Mouse (Mus musculus) mouse trophoblast stem cell (cell line): ENCODE measurements around the gene Slc4a3.

Source experiments
- in situ Hi-C, 2 experiments: fragments of 300-500 bp; cut with MseI, MboI; formaldehyde crosslinking; loops; 2 replicates in 1 of 2; 3 replicates in 1 of 2; pipeline ENCODE4 v1.15.1; 2025

Slc4a3 gene

GRCm38 (mm10) chr1:75559212-75559925, 13.3 kb downstream of the Slc4a3 start:
- in situ Hi-C loops, result loop anchor here in 1 of 2 experiments (10.0 kb wide), 1 partner anchor 65 kb away; no protein-coding TSS in a partner anchor

DNA sequence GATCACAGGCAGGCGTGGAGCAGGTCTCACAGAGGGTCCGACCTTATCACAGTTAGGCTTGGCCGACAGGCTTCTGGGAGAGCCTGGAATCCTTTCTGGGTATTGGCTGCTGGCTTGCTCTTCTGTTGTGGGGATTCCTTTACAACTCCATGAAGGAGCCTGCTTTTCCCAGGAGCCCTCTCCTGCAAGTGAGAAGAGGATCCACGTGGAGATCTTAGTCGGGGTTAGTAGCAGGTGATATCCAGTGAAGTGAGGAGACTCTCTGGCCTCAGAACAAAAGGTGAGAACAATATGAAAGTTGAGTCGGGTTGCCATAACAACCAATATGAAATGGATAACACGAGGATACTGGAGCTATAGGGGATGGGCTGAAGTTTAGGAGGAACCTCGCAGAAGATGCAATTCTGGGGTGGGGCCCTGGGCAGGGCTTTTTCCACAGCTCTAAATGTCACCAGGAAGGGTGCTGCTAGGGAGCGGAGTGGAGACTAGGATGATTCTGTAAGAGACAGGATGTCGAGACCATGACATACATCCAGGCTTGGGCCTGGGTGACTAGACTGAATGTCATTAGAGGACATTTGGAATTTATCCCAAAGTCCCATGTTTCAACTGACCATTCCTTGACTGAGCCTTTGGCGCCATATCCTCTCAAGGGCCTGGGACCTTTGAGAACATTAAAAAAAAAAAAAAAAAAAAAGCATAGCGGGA, 14.3 kb downstream of the Slc4a3 start:
- in situ Hi-C loops, result loop anchor here in 1 of 2 experiments (5.0 kb wide), 1 partner anchor 37 kb away; no protein-coding TSS in a partner anchor

GRCm38 (mm10) chr1:75561221-75561897, 15.3 kb downstream of the Slc4a3 start:
- in situ Hi-C loops, result loop anchor here in 1 of 2 experiments (5.0 kb wide), 1 partner anchor 36 kb away; no protein-coding TSS in a partner anchor

GRCm38 (mm10) chr1:75561898-75562238, 15.8 kb downstream of the Slc4a3 start:
- in situ Hi-C loops, result loop anchor here in 1 of 2 experiments (5.0 kb wide), 1 partner anchor 35 kb away; no protein-coding TSS in a partner anchor

DNA sequence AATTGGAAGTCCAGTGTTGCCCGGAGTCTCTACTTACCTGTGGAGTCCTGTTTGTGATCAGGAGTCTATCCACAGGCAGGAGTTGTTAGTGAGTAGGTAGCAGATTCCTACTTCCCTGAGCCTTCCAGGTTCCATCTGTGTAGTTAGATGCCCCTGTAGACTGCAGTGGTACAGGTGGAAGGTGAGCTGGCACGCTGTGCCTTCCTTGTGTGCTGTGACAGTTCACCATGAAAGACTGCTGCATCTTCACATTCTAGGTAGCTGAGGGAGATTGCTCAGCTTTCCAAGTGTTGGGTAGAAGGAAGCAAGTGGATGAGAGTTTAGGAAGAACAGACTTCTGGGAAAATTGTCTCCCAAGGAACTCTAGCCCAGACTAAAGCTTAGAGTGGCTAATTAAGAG, 18.0 kb downstream of the Slc4a3 start:
- in situ Hi-C loops, result loop anchor here in 1 of 2 experiments (5.0 kb wide), 1 partner anchor 33 kb away; no protein-coding TSS in a partner anchor

DNA sequence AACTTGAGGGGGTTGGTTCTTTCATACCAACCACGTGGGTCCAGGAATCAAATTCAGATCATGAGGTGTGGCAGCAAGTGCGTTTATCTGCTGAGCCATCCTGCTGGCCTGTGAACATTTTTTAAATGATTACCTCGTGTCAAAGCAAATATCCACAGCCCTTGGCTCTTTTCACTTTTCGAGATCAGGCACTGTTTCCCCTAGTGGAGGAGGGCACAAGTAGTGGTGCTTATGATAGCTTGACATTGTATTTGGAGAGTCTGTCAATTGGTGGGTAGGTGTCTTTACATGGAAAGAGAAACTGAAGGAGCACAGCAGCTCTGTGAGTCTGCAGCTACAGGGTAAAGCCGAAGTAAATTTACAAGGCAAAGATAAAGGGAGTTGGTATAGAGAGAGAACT, 18.9 kb downstream of the Slc4a3 start:
- in situ Hi-C loops, result loop anchor here in 1 of 2 experiments (5.0 kb wide), 1 partner anchor 32 kb away; no protein-coding TSS in a partner anchor

DNA sequence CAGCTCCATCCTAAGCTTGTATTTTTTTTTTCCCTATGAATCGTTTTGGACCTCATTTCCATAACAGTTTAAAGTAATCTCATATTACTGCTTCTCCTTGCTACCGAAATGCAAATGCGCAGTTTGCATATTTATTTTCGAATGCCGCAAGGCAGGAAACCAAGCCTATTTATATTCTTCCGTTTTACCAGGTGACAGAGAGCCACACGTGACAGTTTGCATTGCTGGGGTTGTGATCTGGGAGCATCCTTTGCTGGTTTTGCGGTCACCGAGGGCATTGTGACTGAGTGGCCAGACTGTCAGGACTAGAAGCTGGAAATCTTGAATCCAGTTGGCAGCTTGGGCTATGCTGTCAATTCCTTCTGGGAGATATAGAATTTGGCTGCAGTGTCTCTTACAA, 19.6 kb downstream of the Slc4a3 start:
- in situ Hi-C loops, result no loop called here

- in situ Hi-C loops, result no loop called here
These were observed 24.3 kb downstream of the Slc4a3 start for GRCm38 (mm10) chr1:75570403-75570802.

DNA sequence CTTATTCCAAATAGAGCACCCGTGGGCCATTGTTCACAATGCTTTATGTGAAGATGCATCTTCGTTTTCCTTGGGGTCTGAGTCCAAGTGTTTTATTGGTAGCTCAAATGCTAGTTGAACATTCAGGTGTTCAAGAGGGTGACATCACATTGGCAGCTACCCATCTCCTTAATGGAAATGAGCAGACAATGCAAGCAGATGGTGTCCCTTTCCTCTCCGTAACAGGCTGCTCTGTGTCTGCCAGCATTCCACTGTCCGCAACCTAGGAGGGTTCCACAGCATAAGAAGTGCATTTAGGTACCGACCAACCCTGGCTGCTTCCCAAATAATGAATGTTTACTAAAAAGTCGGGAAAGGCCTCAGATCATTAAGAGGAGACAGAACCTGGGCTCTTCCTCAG, 26.7 kb downstream of the Slc4a3 start:
- in situ Hi-C loops, result no loop called here

GRCm38 (mm10) chr1:75573715-75574114, 27.6 kb downstream of the Slc4a3 start:
- in situ Hi-C loops, result no loop called here

- in situ Hi-C loops, result no loop called here
These were observed 28.6 kb downstream of the Slc4a3 start for GRCm38 (mm10) chr1:75574476-75575310.

DNA sequence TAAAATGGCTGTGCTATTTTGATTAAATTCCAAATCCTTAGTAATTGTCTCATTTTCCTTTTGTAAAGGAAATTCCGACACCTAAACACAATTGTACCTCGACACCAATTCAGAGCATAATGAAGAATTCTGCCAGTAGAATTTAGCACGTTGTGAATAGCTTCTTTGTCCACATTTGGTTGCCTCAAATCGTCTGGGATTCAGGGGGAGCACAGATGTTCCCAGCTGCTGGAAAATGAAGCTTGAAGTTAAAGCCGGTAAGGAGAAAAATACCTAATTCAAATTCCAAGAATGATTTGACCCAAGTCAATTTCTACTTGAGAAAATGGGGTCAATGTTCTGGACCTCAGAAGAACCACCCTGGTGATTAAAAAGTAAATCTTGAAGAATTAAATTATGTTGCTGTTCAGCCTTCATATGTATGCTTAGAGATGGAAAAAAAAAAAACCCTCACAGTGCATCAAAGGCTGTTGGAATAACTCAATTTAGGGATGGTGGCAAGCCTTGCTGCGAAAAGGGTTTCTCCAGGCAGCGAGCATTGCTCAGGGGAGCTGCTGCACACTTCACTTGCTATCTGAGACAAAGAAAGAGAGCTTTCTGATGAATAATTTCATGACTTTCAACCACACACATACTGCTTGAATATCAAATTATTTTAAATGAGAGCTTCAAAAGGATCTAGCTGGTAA, 36.0 kb downstream of the Slc4a3 start:
- in situ Hi-C loops, result no loop called here

DNA sequence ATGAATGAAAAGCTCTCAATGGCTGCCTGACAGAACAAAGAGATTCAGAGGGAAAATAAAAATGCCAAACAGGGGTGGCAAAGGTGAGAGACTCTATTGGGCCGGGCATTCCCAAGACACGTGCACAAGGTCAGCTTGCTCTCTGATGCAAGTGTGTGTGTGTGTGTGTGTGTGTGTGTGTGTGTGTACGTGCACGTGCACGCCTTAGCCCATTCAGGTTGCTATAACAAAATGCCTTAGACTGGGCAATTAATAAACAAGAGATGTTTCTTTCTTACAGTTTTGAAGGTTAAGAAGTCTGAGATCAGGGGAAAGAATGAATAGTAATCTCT, 36.5 kb downstream of the Slc4a3 start:
- in situ Hi-C loops, result no loop called here

- in situ Hi-C loops, result no loop called here
These were observed 37.0 kb downstream of the Slc4a3 start for GRCm38 (mm10) chr1:75583034-75583433.

GRCm38 (mm10) chr1:75586791-75587190, 40.7 kb downstream of the Slc4a3 start:
- in situ Hi-C loops, result no loop called here

GRCm38 (mm10) chr1:75587738-75588719, 42.0 kb downstream of the Slc4a3 start:
- in situ Hi-C loops, result no loop called here

- in situ Hi-C loops, result no loop called here
These were observed 42.8 kb downstream of the Slc4a3 start for GRCm38 (mm10) chr1:75588874-75589273.

DNA sequence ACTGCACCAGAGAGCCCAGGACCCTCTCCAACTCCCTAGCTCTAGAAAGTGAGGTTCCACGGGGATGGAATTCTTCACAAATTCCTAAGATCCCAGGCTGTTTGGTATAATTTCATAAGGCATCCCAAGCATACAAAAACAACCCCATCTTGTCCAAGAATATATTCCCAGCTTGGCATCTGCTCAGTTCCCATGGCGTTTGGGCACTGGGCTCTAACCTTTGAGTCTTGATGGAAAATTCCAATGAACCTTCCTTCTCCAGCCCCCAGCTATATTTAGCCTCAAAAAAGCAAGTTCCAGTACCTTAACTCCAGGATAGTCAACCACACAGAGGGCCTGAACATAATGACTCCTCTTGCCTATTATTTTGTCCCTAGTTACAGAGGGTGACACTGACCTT, 43.9 kb downstream of the Slc4a3 start:
- in situ Hi-C loops, result no loop called here

GRCm38 (mm10) chr1:75593956-75594355, 47.9 kb downstream of the Slc4a3 start:
- in situ Hi-C loops, result no loop called here

DNA sequence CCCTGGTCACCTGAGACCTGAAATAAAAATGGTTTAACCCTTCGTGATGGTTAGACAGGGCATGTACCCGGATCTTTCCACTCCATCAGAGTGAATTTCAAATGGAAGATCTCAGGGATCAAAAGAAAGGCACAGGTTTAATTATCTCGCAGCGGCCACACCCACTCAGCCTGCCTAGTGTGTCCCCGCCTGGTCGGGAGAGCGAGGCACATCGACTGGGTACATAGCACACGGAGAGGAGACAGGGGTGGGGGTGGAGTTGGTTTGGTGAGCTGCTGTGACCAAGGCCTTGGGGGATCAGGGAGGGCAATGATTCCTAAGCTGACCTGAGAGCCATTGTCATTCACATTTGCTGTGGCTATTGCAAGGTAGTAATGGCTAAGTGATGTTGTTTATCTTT, 48.8 kb downstream of the Slc4a3 start:
- in situ Hi-C loops, result loop anchor here in 1 of 2 experiments (5.0 kb wide), 1 partner anchor 33 kb away; no protein-coding TSS in a partner anchor
